Mouse (Mus musculus) ZHBTc4 (cell line): ENCODE results near the gene 4930469K13Rik.

Experiments
- DNase-seq: peaks from one replicate; pipeline ENCODE4 v3.0.0-alpha.2; 2011; ENCODE audit warnings: low read depth, low spot score

The 4930469K13Rik gene

DNA sequence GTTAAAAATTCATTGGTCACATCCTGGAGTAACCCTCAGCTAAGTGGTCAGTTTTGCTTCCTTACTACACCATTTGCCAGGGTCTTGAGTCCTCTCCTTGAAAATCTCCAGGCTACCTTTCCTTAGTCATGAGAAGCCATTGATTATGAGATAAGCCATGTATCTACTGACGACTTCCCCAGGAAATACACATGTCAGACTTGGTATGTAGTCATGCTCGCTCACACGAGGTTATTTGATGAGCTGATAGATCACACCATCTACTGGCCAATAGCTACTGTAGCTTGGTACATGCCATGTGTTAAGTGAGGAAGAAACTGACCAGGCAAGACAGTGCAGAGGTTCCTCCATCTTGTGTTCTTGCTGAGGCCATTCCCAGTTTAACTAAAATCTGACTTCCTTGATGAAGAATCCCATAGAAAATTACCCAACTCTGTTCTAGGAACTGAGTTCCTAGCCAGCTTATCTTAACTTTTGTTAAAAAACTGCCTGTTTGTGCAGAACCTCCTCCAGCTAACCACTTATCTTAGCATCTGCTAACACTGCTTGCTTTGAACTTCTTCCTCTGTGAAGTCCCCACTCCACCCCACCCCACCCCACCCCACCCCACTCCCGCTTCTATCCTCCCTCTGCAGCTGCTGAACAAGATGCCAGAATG lies 158.8 kb downstream of the 4930469K13Rik start:
- DNase-seq: no peak

DNA sequence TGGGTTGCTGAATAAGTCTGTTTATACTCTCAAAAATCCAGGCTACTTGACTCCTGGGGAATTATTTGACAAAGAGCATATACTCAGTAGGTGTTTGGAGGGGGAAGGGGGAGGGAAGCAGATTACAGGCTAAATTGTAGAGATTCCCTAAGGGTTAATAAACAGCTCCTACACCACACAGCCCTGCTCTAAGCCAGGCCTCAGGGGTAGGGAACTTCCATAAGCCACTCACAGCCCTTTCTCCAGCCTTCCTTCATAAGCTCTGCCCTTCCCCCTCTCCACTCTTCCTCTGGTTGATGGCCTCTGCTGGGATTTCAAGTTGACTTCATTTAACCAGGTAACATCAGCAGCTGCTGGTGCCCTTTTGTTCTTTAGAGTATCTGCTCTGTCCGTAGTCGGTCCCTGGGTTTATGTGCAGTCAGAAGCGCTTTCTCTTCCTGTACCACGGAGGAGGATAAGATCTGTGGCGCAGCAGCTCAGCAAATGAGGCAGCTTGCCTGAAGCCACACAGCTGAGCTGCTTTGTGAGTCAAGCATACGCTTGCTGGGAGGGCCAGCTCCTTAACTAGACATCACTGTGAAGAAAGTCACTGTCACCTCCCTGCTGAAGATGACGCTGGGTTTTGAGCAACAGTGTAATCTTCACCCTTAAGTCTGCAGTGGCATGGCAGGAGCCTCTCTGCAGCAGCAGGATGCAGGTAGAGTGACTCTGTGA lies 159.6 kb downstream of the 4930469K13Rik start:
- DNase-seq: no peak

DNA sequence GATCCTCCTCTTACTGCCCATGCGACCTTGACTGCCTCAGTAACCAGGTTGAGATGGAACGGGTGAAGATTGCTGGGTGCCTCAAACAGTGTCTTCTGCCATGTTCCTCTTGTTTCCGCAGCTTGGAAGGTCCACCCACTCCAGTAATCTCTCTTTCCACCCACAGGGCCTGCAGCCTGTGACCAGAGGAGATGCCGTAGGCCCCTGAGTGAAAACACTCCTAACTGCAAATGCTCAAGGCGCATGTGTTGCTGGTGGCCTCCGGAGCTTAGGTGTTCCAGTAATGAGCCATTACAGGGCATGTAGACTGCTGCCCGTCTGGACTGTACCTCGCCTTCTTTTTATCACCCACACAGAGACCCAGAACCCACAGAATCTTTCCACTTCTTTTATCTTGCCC lies 160.7 kb downstream of the 4930469K13Rik start:
- no peak for DNase-seq

DNA sequence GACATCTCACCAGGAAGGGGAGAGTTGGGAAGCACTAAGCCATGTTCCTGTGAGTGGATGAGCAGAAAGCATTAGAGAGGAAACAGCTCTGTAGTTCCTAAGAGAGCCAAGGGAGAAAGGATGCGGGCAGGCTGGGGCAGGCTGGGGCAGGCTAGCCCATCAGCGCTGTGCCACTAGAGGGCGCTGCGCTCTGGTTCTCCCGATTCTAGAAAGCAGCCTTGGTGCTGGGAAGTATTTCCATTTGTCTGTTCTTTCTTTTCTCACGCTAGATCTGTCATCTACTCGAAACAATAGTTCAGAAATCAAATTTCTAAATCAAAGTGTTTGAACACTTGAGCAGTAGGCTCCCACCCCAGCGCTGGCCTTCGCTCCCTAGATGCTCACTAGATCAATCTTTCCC lies 164.1 kb downstream of the 4930469K13Rik start:
- DNase-seq: peak; percentile 81

DNA sequence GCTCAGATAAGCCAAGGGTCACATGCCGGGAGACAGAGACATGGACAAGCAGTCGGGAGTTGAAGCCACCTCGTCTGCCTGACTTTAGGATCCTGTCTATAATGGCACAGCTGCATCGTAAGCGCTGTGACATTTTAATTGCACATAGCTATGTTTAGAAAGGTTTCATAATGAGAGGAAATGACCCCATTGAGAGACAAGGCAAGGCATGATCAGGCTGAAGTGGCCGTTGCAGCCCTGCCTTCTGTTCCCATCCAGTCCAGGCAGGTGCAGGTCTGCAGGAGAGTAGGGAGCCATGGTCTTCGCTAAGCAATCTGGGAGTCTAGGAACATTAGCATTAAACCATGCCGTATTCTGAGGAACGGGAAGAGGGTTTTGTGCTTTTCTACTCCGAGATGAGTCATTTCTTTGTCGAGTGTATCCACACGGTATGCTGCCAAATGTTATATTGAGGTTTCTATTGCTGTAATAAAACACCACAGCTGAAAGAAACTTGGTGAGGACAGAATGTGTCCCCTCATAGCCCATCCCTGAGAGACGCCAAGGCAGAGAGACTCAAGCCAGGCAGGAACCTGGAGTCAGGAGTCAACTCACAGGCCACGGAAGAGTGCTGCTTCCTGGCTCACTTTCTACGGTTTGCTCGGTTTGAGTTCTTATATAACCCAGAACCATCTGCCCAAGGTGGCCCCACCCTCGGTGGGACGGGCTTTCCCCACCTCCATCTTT lies 165.8 kb downstream of the 4930469K13Rik start:
- peak; percentile 34 for DNase-seq

DNA sequence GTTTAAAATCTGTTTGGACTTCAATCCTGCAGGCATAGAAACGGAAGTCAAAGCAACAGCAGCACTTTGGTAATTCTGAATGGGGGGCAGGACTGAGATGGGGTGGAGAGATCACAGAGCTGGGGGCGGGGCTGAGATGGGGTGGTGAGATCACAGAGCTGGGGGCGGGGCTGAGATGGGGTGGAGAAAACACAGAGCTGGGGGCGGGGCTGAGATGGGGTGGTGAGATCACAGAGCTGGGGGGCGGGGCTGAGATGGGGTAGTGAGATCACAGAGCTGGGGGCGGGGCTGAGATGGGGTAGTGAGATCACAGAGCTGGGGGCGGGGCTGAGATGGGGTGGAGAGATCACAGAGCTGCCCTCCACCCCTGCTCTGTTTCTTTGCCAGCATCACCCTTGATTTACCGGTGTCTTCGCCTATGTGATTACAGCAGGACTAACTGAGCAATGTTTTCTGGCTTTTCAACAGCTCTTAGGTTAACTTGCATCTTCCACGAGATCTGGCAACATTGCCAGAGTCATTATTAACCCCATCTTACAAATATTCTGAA lies 166.4 kb downstream of the 4930469K13Rik start:
- DNase-seq: peak; percentile 90

DNA sequence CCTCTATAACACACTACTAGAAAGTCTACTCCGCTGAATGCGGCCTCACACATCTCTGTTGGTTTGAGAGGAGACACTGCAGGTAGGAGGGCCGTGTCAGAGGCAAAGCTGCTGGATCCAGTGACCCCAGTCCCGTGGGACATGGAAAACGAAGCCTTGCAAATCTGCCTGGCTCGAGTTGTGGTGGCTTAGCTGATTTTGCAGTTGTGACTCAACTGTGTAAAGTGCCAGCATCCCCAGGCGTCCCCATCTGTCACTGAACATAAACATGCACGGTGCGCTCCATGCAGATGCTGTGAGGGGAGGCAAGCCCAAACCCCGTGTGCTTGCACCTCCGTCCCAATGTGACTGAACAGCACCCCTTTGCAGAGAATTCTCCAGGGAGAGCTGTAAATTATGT lies 168.9 kb downstream of the 4930469K13Rik start:
- DNase-seq: no peak

DNA sequence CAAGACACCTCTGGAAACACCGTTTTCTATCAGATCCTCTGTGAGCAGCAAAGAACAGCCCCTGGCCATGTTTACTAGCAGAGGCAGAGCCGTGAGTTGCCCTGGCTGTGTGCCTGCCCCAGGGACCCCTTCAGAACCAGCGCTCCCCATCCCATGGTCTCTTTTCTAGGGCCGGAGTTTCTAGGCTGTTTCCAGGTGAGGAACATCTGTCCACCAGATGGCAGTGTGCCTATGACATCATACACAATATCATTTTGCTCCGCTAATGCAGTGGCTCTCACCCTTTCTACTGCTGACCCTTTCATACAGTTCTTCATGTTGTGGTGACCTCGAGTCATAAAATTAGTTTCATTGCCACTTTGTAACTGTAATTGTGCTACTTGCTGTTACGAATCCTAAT lies 169.7 kb downstream of the 4930469K13Rik start:
- DNase-seq: peak; percentile 51

DNA sequence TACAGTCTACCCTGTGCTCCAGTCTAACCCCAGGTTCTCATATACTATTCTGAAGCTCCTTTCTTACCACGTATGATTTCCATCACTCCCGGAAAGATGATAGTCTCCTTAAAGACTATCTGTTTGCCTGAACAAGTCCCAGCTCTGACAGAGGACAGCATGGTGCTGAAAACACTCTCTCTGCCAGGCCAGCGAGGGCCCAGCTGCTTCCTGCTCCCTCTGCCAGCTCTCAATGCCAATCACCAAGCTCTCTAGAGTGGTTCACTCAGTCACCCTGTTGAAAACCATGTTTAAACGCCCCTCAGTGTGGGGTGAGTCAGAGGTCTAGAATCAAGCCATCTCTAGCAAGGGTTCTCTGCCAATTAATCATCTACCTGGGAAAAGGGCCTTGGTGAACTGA lies 170.5 kb downstream of the 4930469K13Rik start:
- no peak for DNase-seq

DNA sequence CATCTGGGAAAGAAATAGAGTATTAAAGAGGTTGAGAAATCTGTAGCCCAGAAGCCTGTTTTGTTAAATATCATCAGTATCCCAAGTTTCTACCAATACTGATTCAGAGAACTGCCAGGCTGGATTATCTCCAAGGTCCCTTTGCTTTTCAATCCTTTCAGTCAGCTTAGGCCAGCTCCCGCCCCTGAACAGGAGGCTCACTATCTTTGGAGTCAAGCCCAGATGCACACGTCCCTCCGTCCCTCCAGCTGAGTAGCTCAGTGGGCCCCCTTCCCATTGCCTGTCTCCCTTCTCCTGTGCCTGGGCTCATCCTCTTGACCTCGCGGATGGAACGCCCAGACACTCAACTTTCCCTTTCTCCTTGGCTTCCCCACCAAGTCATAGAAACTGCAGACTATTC lies 171.0 kb downstream of the 4930469K13Rik start:
- no peak for DNase-seq

DNA sequence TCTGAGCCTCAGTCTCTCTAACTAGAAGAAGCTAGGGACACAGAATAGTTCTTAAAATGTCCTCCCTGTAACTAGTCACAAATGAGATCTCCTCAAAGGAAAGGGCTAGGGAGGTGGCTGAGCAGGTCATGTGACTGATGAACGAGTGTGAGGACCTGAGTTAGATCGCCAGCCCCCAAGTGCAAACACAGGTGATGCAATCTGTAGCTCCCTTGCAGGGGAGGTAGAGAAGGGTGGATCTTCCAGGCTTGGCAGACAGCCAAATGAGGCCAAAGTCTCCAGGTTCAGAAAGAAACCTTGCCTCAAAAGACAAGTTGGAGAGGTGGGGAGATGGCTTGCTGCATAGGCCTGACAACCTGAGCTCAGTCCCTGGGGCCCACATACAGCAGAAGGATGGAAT lies 171.8 kb downstream of the 4930469K13Rik start:
- no peak for DNase-seq

DNA sequence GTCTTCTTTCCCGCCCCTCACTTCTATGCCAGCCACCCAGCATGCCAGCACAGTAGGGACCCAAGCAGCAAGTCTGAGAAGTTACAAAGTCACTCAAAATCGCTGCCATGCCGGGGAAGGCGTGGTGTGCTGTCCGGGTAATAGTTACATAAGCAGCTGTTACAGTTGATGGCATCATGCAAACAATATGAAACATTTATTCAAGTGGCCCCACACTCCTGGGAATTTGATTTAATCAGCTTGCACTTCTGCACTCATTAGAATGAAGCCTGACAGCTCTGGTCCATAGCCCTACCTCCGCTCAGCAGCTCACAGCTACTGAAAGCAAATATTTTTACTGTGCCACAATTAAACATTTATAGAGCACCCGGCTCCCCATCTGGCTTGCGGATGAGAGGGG lies 172.6 kb downstream of the 4930469K13Rik start:
- DNase-seq: no peak
